Mouse (Mus musculus) midbrain, postnatal 0 days (tissue): ENCODE results near the gene Olfr544. TPM values are rescaled to one million over a fixed set of nuclear protein-coding genes. Genes with fewer than 3 reads are reported as not detected.

Experiments used
- ATAC-seq: fragments of 200-750 bp; cut with Nextera tagmentation; 2 replicates; pipeline ENCODE4 v1.8.0; 2017; ENCODE audit warnings: moderate number of reproducible peaks, mild to moderate bottlenecking, moderate TSS enrichment, moderate library complexity; ENCODE audit not compliant: low FRiP score
- DNase-seq: peaks from one replicate; pipeline ENCODE4 v3.0.0-alpha.2; 2015; ENCODE audit warnings: low spot score
- H3K27ac ChIP-seq: fragments of 300-500 bp; sonication (generic); 2 replicates; pipeline ENCODE4 v1.5.1; 2014; ENCODE audit warnings: low read depth, mild to moderate bottlenecking, low read length, mixed read lengths
- H3K27me3 ChIP-seq: fragments of 300-500 bp; sonication (generic); 2 replicates; pipeline ENCODE4 v1.6.1; 2014; ENCODE audit warnings: low read length, control low read depth, mixed read lengths; ENCODE audit not compliant: insufficient read depth
- H3K36me3 ChIP-seq: fragments of 300-500 bp; sonication (generic); 2 replicates; pipeline ENCODE4 v1.6.1; 2014; ENCODE audit warnings: low read length, control low read depth, mixed read lengths; ENCODE audit not compliant: insufficient read depth
- H3K4me1 ChIP-seq: fragments of 300-500 bp; sonication (generic); 2 replicates; pipeline ENCODE4 v1.6.1; 2014; ENCODE audit warnings: mild to moderate bottlenecking, control low read depth, antibody characterized with exemption, low read length, mixed read lengths; ENCODE audit not compliant: insufficient read depth
- H3K4me2 ChIP-seq: fragments of 300-500 bp; sonication (generic); 2 replicates; pipeline ENCODE4 v1.6.1; 2014; ENCODE audit warnings: low read depth, mild to moderate bottlenecking, low read length, mixed read lengths; ENCODE audit not compliant: poor library complexity, severe bottlenecking
- H3K4me3 ChIP-seq: fragments of 300-500 bp; sonication (generic); 2 replicates; pipeline ENCODE4 v1.5.1; 2014; ENCODE audit warnings: low read depth, mild to moderate bottlenecking, low read length, moderate library complexity
- H3K9ac ChIP-seq: fragments of 300-500 bp; sonication (generic); replicated peaks from 2 replicates; pipeline ENCODE4 v1.6.1; 2014; ENCODE audit warnings: mild to moderate bottlenecking, low read length, moderate library complexity, mixed read lengths; ENCODE audit not compliant: poor library complexity, severe bottlenecking
- H3K9me3 ChIP-seq: fragments of 300-500 bp; sonication (generic); 2 replicates; pipeline ENCODE4 v1.6.1; 2016; ENCODE audit warnings: low read length, control low read depth
- CTCF ChIP-seq: IDR thresholded peaks from 2 replicates; pipeline ENCODE4 v1.5.1; 2016; ENCODE audit warnings: antibody characterized with exemption, mild to moderate bottlenecking
- WGBS: fragments of 180-500 bp; shearing (Covaris S2); extraction: QIAGEN DNeasy Blood & Tissue Kit; methylation state at CpG from one replicate; pipeline ENCODE4 v1.1.7; 2014; 5-methylcytosine and 5-hydroxymethylcytosine counted together
- polyA plus RNA-seq: library from polyadenylated mRNA; unstranded; fragments of >200 nt; fragmentation: Nextera tagmentation; extraction: Ambion mirVana; gene quantifications from 2 replicates; pipeline ENCODE4 v1.2.1, GENCODE M21; 2015
- total RNA-seq: library from RNA; depleted of rRNA; stranded (reverse); fragments of >200 nt; gene quantifications from 2 replicates; pipeline ENCODE4 v1.2.3, GENCODE M21; 2014

The Olfr544 gene
- total and polyA plus RNA-seq, 2 experiments from 2014 or later, result 0.12 TPM; not detected in 1

DNA sequence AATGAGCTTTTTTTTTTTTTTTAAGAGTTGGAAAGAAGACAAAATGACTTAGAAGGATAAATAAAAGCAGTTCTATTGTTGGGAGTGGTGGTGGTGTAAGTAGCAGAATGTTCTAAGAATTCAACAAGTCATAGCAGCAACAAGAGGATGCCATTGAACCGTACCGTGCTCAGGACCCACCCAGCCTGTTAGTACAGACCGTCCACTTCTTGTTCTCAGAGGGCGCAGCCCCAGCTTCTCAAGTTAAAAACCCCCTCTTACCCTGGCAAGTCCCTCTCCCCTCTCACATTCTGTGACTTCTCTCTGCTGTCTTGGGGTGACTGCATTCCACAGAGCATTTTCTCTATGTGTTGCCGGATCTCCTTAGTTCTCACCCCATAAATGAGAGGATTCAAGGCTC, 11.5 kb downstream of the Olfr544 start:
- ATAC-seq (no peak), DNase-seq (no peak)
- Histone ChIP-seq H3K4me1 (no peaks in the 10 kb centered on the region), H3K9me3 (no peaks in the 10 kb centered on the region), H3K9ac (no peak overlapping the region), H3K36me3 (no peaks in the 10 kb centered on the region), H3K27ac (no peak overlapping the region), H3K4me2 (no peak overlapping the region), H3K27me3 (no peaks in the 10 kb centered on the region), H3K4me3 (no peak overlapping the region)
- TF ChIP-seq CTCF, result no peak
- WGBS, result 98% methylated on average over 5 of the region's 5 CpGs

DNA sequence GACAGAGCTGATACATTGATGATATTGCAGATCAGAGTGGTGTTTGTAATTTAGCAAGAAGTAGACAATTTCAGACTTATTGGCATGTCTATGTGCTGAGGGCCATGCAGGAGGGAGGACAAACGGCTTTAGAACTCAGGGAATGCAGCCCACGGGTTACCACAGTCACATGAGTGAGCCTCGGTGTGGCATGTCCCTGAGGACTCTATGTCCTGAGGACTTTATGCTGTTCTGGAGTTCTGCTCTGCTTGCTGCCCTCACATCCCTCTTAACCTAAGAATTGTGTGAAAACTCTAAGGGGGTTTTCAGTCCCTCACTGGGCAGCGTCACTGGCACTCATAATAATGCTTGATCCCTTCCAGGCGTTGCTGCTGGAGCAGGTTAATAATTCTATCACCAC, 15.4 kb downstream of the Olfr544 start:
- Histone ChIP-seq H3K4me3 (no peak overlapping the region), H3K27me3 (no peaks in the 10 kb centered on the region), H3K9ac (no peak overlapping the region), H3K36me3 (peaks cover 11% of the 10 kb centered on the region), H3K4me2 (no peak overlapping the region), H3K9me3 (no peaks in the 10 kb centered on the region), H3K4me1 (no peaks in the 10 kb centered on the region), H3K27ac (no peak overlapping the region)
- 70% methylated on average over 5 of the region's 5 CpGs for WGBS
- TF ChIP-seq CTCF, result no peak
- DNase-seq, result no peak
- no peak for ATAC-seq

DNA sequence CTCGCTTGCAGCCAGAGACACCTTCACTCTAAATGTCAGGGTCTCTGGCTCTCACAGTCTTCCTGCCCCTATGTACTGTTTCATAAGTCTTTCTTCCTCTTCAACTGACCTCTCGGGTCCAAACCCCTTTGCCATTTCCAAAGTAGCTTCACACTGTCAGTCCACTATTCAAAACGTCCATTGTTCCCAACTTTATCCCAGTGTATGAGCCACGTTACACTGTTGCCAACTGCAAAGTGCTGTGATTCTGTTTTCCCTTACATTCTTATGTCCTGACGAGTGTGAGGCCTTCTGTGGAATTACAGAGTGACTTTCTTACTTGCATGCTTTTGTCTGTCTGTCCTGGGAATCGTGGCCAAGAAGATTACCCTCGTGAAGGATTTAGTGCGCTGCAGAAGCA, 20.5 kb downstream of the Olfr544 start:
- H3K27me3 ChIP-seq, result no peaks in the 10 kb centered on the region
- 84% methylated on average over 8 of the region's 8 CpGs for WGBS
- H3K4me1 ChIP-seq, result no peaks in the 10 kb centered on the region
- H3K4me3 ChIP-seq, result no peak overlapping the region
- no peak overlapping the region for H3K9ac ChIP-seq
- H3K9me3 ChIP-seq, result no peaks in the 10 kb centered on the region
- DNase-seq (no peak), ATAC-seq (no peak)
- H3K27ac ChIP-seq, result no peak overlapping the region
- peaks cover 40% of the 10 kb centered on the region for H3K36me3 ChIP-seq
- no peak overlapping the region for H3K4me2 ChIP-seq
- no peak for TF ChIP-seq CTCF

DNA sequence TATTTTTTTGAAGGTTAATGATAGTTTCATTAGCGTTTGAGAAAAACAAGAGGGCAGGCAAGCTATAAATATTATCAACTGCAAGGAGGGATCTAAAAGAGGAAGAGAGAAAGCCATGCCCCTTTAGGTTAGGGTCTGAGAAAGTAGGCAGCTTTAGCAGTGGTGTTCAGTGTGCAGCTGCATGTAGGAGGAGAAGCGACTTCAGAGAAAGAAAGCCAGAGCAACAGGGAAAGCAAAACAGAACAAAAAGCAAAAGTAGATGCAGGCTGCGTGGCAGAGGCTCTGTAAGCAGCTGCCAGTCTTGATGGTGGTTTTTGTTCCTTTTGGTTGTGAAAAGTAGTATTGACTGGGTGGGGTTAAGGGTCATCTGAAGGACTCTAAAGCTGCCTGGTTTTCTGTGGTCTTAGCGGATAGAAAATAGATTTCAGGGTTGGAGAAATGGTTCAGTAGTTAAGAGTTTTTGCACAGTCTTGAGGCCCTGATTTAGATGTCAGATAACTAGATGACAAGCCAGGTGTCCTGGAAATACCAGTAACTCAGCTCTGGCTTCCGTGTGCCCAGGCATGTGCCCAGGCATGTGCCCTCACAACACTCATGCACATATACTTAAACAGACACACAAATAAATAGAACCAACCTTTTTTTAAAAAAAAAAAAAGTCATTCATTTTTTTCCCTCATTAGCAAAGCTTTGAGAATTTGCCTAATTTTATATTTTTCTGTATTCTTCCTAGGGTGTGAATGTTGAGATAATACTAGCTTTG, 29.3 kb downstream of the Olfr544 start:
- H3K4me3 ChIP-seq, result no peak overlapping the region
- DNase-seq (no peak), ATAC-seq (no peak)
- no peak overlapping the region for H3K9ac ChIP-seq
- TF ChIP-seq CTCF, result no peak
- H3K36me3 ChIP-seq, result peaks cover 42% of the 10 kb centered on the region
- H3K4me1 ChIP-seq, result no peaks in the 10 kb centered on the region
- no peak overlapping the region for H3K4me2 ChIP-seq
- 75% methylated on average over 5 of the region's 5 CpGs for WGBS
- H3K9me3 ChIP-seq, result no peaks in the 10 kb centered on the region
- no peaks in the 10 kb centered on the region for H3K27me3 ChIP-seq
- no peak overlapping the region for H3K27ac ChIP-seq

DNA sequence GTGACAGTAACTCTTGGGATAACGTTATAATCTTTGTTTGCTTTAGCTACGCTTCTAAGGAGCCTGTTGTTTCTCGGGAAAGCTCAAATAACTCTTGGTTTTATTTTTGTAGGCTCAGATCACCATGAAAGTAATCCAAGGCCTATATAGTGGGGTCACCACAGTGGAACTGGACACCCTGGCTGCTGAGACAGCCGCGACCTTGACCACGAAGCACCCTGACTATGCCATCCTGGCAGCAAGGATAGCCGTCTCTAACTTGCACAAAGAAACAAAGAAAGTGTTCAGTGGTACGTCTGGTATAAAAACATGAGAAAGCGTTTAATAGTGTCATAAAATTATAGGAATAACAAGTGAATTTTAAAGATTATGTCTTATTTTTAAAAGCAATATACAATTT, 41.7 kb downstream of the Olfr544 start:
- H3K27ac ChIP-seq, result no peak overlapping the region
- no peak for TF ChIP-seq CTCF
- no peak overlapping the region for H3K9ac ChIP-seq
- H3K4me3 ChIP-seq, result no peak overlapping the region
- H3K4me1 ChIP-seq, result no peaks in the 10 kb centered on the region
- ATAC-seq (no peak), DNase-seq (no peak)
- no peaks in the 10 kb centered on the region for H3K9me3 ChIP-seq
- H3K4me2 ChIP-seq, result no peak overlapping the region
- no peaks in the 10 kb centered on the region for H3K27me3 ChIP-seq
- 94% methylated on average over 9 of the region's 9 CpGs for WGBS
- H3K36me3 ChIP-seq, result peaks cover 11% of the 10 kb centered on the region; the same call in 1 of the 2 replicates

DNA sequence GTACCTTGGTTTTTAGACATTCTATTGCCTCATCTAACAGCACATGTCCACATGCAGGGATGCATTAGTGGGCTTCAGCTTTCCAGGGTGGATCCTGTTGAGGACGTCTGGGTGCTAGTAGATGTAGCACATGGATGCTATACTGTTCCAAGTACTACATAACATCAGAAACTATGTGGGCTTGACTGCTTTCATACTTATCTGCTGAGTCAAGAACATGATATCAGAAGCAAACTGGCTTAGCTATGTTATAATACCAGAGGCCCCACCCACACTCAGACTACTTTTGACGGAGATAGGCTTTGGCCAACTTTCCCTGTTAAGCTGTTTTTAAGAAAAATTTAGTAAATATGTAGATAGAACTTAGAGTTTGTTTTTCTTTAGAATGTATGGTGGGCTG, 43.8 kb downstream of the Olfr544 start:
- DNase-seq, result no peak
- WGBS, result 86% methylated on average over 2 of the region's 2 CpGs
- Histone ChIP-seq H3K9ac (no peak overlapping the region), H3K36me3 (peaks cover 5% of the 10 kb centered on the region; the same call in 1 of the 2 replicates), H3K27ac (no peak overlapping the region), H3K4me2 (no peak overlapping the region), H3K27me3 (no peaks in the 10 kb centered on the region), H3K4me3 (no peak overlapping the region), H3K9me3 (no peaks in the 10 kb centered on the region), H3K4me1 (no peaks in the 10 kb centered on the region)
- TF ChIP-seq CTCF, result no peak
- no peak for ATAC-seq
